15 mouse cellular contexts compared by ENCODE assay signal in the genomic region with DNA sequence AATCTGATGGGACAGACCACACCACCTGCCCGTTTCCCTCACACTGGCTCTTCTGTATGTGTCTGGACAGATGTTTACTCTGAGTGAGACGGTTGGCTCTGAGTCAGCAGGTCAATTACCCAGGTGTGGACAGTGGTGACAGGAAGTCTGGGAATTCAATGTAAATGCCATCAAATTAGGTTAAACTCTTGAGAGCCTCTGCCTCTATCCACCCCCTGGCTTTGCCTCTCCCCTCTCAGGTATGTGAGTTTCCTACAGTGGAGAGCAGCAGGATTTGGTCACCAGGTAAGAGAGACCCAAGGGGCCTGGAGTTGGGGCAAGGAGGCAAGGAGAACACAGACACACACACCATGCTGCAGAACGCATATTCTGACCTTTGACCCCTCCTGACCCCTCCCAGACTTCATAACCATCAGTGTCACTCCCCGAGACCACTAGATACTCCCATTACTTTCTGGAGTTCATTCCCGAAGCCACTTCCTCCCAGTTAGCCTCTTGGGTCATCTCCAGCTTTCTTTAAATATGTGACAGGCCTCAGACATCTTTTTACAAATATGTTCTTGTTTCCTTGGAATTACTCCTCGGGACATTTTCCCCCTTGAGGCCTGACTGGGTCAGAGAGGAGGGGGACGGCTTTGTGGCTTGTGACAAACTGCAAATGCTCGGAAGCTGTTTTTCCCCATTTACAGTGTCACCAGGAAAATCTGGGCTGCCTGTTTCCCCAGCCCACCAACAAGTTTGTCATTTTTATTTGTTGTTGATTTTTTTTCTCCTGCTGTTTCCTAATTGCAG.
DNase-seq lines count a peak whose midpoint lies in the region; ATAC-seq and TF ChIP-seq lines count a peak whose summit lies in the region.
"Had no signal": no experiment of that assay in that cellular context is flagged by ENCODE, and none has a peak within 500 bp of the region (broad histone marks: within the 10 kb centered on the region; RNA-seq: fewer than 3 reads in every experiment).

No protein-coding gene starts in this region.

- no peaks in the 10 kb centered on the region for H3K27me3 ChIP-seq in embryonic facial prominence, embryonic 14.5 days (replicated peaks; ENCODE audit: control insufficient read depth, insufficient read depth, low read length)
- H3K27me3 ChIP-seq in embryonic facial prominence, embryonic 10.5 days (replicated peaks; ENCODE audit: low read depth, poor library complexity, severe bottlenecking), result no peaks in the 10 kb centered on the region
- no peaks in the 10 kb centered on the region for H3K27me3 ChIP-seq in stomach, embryonic 16.5 days (ENCODE audit: control insufficient read depth, insufficient read depth, low read length)
- H3K27me3 ChIP-seq in stomach, postnatal 0 days (ENCODE audit: control insufficient read depth, insufficient read depth, low read length), result no peaks in the 10 kb centered on the region
- H3K27me3 ChIP-seq in kidney, embryonic 15.5 days, result no peaks in the 10 kb centered on the region
- no peaks in the 10 kb centered on the region for H3K27me3 ChIP-seq in forebrain, postnatal 0 days (ENCODE audit: insufficient read depth, low read length)
- H3K27me3 ChIP-seq: liver, embryonic 15.5 days had no signal

- DNase-seq in embryonic facial prominence, embryonic 14.5 days (ENCODE audit: low spot score), result peak; percentile 13
- no peak for DNase-seq in embryonic facial prominence, embryonic 10.5 days (ENCODE audit: low spot score)
- DNase-seq in stomach, postnatal 0 days (ENCODE audit: low spot score), result no peak
- DNase-seq in forebrain, postnatal 0 days, result no peak
- no peak for DNase-seq in thymus, postnatal 25 days
- DNase-seq: layer of hippocampus, adult 9-11 months had no signal

- H3K27ac ChIP-seq in embryonic facial prominence, embryonic 14.5 days (replicated peaks; ENCODE audit: low read depth, low read length), result no peak overlapping the region
- H3K27ac ChIP-seq in embryonic facial prominence, embryonic 10.5 days (replicated peaks), result no peak overlapping the region
- no peak overlapping the region for H3K27ac ChIP-seq in stomach, embryonic 16.5 days (ENCODE audit: low read length)
- H3K27ac ChIP-seq in stomach, postnatal 0 days (replicated peaks), result no peak overlapping the region
- H3K27ac ChIP-seq in kidney, embryonic 15.5 days, result peak overlapping the region; percentile 56
- no peak overlapping the region for H3K27ac ChIP-seq in forebrain, postnatal 0 days (ENCODE audit: low read depth, low read length)
- H3K27ac ChIP-seq: limb, embryonic 10.5 days; liver, embryonic 15.5 days had no signal

- no peaks in the 10 kb centered on the region for H3K9me3 ChIP-seq in embryonic facial prominence, embryonic 14.5 days (ENCODE audit: control insufficient read depth, low read length)
- H3K9me3 ChIP-seq in embryonic facial prominence, embryonic 10.5 days, result peaks cover 1% of the 10 kb centered on the region; the same call in 1 of the 2 replicates
- no peaks in the 10 kb centered on the region for H3K9me3 ChIP-seq in stomach, embryonic 16.5 days (replicated peaks; ENCODE audit: control insufficient read depth, low read length)
- no peaks in the 10 kb centered on the region for H3K9me3 ChIP-seq in stomach, postnatal 0 days (ENCODE audit: control insufficient read depth, low read length)
- 0 out of 2 replicates have a peak, but pooled peaks cover under 1% of the 10 kb centered on the region for H3K9me3 ChIP-seq in kidney, embryonic 15.5 days (replicated peaks)
- no peaks in the 10 kb centered on the region for H3K9me3 ChIP-seq in forebrain, postnatal 0 days (ENCODE audit: low read length)
- H3K9me3 ChIP-seq: G1E; limb, embryonic 10.5 days; liver, embryonic 15.5 days had no signal

- TF ChIP-seq EP300 in stomach, postnatal 0 days (optimal IDR thresholded peaks at IDR 0.05), result no peak

- no peak for TF ChIP-seq CTCF in stomach, postnatal 0 days (IDR thresholded peaks at IDR 0.05; ENCODE audit: low read depth)
- no peak for TF ChIP-seq CTCF in forebrain, postnatal 0 days (IDR thresholded peaks at IDR 0.05; ENCODE audit: low read depth)

- H3K4me2 ChIP-seq in embryonic facial prominence, embryonic 14.5 days (ENCODE audit: low read depth, low read length), result no peak overlapping the region
- no peak overlapping the region for H3K4me2 ChIP-seq in stomach, embryonic 16.5 days (ENCODE audit: low read depth, low read length)
- H3K4me2 ChIP-seq in stomach, postnatal 0 days (replicated peaks; ENCODE audit: low read depth), result no peak overlapping the region
- H3K4me2 ChIP-seq in kidney, embryonic 15.5 days, result no peak overlapping the region
- H3K4me2 ChIP-seq in forebrain, postnatal 0 days (ENCODE audit: low read depth), result no peak overlapping the region
- H3K4me2 ChIP-seq: liver, embryonic 15.5 days; midbrain, embryonic 11.5 days had no signal

- peaks cover 17% of the 10 kb centered on the region for H3K4me1 ChIP-seq in embryonic facial prominence, embryonic 14.5 days (ENCODE audit: control insufficient read depth, insufficient read depth, low read length)
- H3K4me1 ChIP-seq in embryonic facial prominence, embryonic 10.5 days, result peaks cover 17% of the 10 kb centered on the region
- no peaks in the 10 kb centered on the region for H3K4me1 ChIP-seq in stomach, embryonic 16.5 days (ENCODE audit: control insufficient read depth, insufficient read depth, low read length)
- H3K4me1 ChIP-seq in stomach, postnatal 0 days (replicated peaks; ENCODE audit: control insufficient read depth, insufficient read depth), result no peaks in the 10 kb centered on the region
- peaks cover 13% of the 10 kb centered on the region; the same call in 1 of the 2 replicates for H3K4me1 ChIP-seq in kidney, embryonic 15.5 days
- H3K4me1 ChIP-seq in forebrain, postnatal 0 days (ENCODE audit: insufficient read depth), result no peaks in the 10 kb centered on the region
- H3K4me1 ChIP-seq: liver, embryonic 15.5 days had no signal

- H3K36me3 ChIP-seq in embryonic facial prominence, embryonic 14.5 days (ENCODE audit: control insufficient read depth, insufficient read depth, low read length), result no peaks in the 10 kb centered on the region
- no peaks in the 10 kb centered on the region for H3K36me3 ChIP-seq in embryonic facial prominence, embryonic 10.5 days (replicated peaks)
- no peaks in the 10 kb centered on the region for H3K36me3 ChIP-seq in stomach, embryonic 16.5 days (ENCODE audit: control insufficient read depth, insufficient read depth, low read length)
- no peaks in the 10 kb centered on the region for H3K36me3 ChIP-seq in stomach, postnatal 0 days (ENCODE audit: control insufficient read depth, insufficient read depth, low read length)
- H3K36me3 ChIP-seq in kidney, embryonic 15.5 days, result no peaks in the 10 kb centered on the region
- H3K36me3 ChIP-seq in forebrain, postnatal 0 days (ENCODE audit: insufficient read depth), result no peaks in the 10 kb centered on the region
- H3K36me3 ChIP-seq: G1E; limb, embryonic 10.5 days; liver, embryonic 15.5 days had no signal

- no peak for ATAC-seq in embryonic facial prominence, embryonic 14.5 days (ENCODE audit: low read depth)
- ATAC-seq in stomach, embryonic 16.5 days (ENCODE audit: insufficient read depth, low FRiP score), result peak; percentile 33; the same call in 1 of the 2 replicates
- no peak for ATAC-seq in stomach, postnatal 0 days (ENCODE audit: low FRiP score, low TSS enrichment)
- ATAC-seq in kidney, embryonic 15.5 days (replicated peaks; ENCODE audit: low FRiP score), result peak; percentile 49; the same call in 1 of the 2 replicates
- ATAC-seq in forebrain, postnatal 0 days, result no peak
- no peak for ATAC-seq in granulocyte monocyte progenitor cell, adult 5-6 weeks (replicated peaks; ENCODE audit: poor library complexity, severe bottlenecking)
- ATAC-seq: hindbrain, embryonic 16.5 days had no signal

- H3K9ac ChIP-seq in embryonic facial prominence, embryonic 14.5 days (ENCODE audit: low read depth, low read length), result no peak overlapping the region
- no peak overlapping the region for H3K9ac ChIP-seq in stomach, embryonic 16.5 days (ENCODE audit: low read length)
- no peak overlapping the region for H3K9ac ChIP-seq in stomach, postnatal 0 days (ENCODE audit: low read length)
- no peak overlapping the region for H3K9ac ChIP-seq in kidney, embryonic 15.5 days
- H3K9ac ChIP-seq in forebrain, postnatal 0 days, result no peak overlapping the region
- H3K9ac ChIP-seq: liver, embryonic 15.5 days had no signal

- H3K4me3 ChIP-seq in embryonic facial prominence, embryonic 14.5 days (ENCODE audit: low read depth, low read length), result no peak overlapping the region
- no peak overlapping the region for H3K4me3 ChIP-seq in embryonic facial prominence, embryonic 10.5 days
- no peak overlapping the region for H3K4me3 ChIP-seq in stomach, embryonic 16.5 days (replicated peaks; ENCODE audit: low read length)
- H3K4me3 ChIP-seq in stomach, postnatal 0 days (ENCODE audit: low read depth, low read length), result no peak overlapping the region
- H3K4me3 ChIP-seq in kidney, embryonic 15.5 days (replicated peaks), result no peak overlapping the region
- no peak overlapping the region for H3K4me3 ChIP-seq in forebrain, postnatal 0 days (ENCODE audit: low read depth, low read length)
- H3K4me3 ChIP-seq: erythroblast, embryonic 14.5 days; limb, embryonic 10.5 days; liver, embryonic 15.5 days had no signal

- WGBS in embryonic facial prominence, embryonic 14.5 days, result 27% methylated on average over 8 of the region's 8 CpGs
- 34% methylated on average over 8 of the region's 8 CpGs for WGBS in embryonic facial prominence, embryonic 10.5 days
- WGBS in stomach, embryonic 16.5 days, result 38% methylated on average over 8 of the region's 8 CpGs
- 52% methylated on average over 8 of the region's 8 CpGs for WGBS in stomach, postnatal 0 days
- 42% methylated on average over 8 of the region's 8 CpGs for WGBS in kidney, embryonic 15.5 days
- 72% methylated on average over 8 of the region's 8 CpGs for WGBS in forebrain, postnatal 0 days

Comparison
In these comparisons a context has a peak if more than half of its experiments do, and no peak if none do; other contexts are left out.
1. ATAC-seq: peak in stomach, embryonic 16.5 days (single experiment) and kidney, embryonic 15.5 days (single experiment); none in embryonic facial prominence, embryonic 14.5 days (single experiment), stomach, postnatal 0 days (single experiment), forebrain, postnatal 0 days (single experiment) and granulocyte monocyte progenitor cell, adult 5-6 weeks (single experiment).